Mouse (Mus musculus): Measurements from ENCODE around the gene Atg7.

DNA sequence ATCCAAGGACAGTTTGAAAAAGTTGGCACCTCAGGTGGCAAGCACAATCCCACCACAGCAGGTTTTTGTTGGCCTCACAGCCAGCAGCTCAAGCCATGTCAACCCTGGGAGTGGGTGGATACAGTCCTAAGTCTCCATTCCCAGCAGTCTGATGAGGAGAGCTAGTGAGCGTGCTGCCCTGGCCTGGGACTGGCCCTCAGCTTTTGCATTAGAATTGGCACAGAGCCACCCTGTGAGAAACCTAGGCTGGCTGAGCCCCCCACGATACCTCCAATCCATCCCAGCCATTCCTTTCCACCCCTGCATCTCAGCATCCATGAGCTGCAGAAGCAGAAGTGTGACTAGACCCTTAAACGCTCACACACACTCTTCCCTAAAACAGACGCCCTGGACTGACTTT is 259.0 kb downstream of the Atg7 start:
- TF ChIP-seq TCF12 (IDR thresholded peaks at IDR 0.05; ENCODE audit: insufficient read depth, poor library complexity, severe bottlenecking) = no peak
- no peak for TF ChIP-seq POLR2A (IDR thresholded peaks at IDR 0.05; ENCODE audit: insufficient read length, low read depth)
- TF ChIP-seq MYOD1 (IDR thresholded peaks at IDR 0.05; ENCODE audit: control insufficient read depth in 1 of 3, insufficient read length in 2 of 3, low read depth in 2 of 3) = no peak
- TF ChIP-seq USF1 (IDR thresholded peaks at IDR 0.05; ENCODE audit: low read depth) = no peak
- no peak for TF ChIP-seq MAX (IDR thresholded peaks at IDR 0.05; ENCODE audit: low read depth)
- TF ChIP-seq TCF3 (IDR thresholded peaks at IDR 0.05; ENCODE audit: insufficient read length, low read depth) = no peak
- TF ChIP-seq E2F4 (IDR thresholded peaks at IDR 0.05; ENCODE audit: insufficient read depth) = no peak

Data from myocyte (in vitro differentiated cells).